Mouse (Mus musculus): Measurements from ENCODE around the gene Rgmb. TPM values are rescaled to one million over a fixed set of nuclear protein-coding genes. Genes with fewer than 3 reads are reported as not detected.

Gene Rgmb
- polyA plus RNA-seq (2015; fragmentation: Nextera tagmentation; extraction: Ambion mirVana) = 20.1 and 23.0 TPM in 2 replicates

DNA sequence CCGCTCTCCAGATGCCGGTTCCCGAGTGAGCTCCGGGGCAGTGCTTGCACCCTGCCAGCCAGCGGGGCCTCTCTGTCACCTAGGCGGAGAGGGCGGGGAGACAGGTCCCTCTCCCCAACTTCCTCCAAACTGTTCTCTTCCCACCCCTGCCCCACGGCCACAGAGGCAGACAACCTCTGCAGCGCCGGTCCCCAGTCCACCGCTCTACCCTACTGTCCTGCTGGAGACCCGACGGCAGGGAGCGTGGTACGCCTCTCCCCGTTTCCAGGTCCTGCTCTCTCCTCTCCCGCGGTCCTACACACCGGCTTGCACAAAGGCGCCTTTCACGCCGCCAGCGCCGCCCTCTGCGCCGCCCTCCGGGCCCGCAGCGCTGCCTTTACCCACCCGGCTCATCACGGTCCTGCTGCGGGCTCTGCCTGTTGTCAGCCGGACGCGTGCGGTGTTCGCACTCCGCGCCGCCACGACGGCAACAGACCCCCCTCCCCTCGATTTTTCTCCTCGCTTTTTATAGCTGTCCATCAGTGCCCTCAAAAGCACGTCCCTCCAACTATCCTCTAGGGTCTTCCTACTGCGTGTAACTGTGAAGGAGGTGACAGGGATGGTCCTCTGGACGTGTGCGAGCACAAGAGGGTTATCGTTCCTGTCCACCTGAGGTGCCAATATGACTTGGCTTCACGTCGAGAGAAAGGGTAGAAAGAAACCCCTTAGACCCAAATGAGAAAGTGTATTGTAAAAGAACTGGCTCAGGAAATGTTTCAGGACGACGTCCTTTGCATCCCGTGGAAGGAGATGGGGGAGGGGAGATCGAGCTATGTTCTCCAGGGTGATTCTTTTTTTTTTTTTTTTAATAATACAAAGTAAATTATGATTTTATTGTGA is at the start of gene Rgmb:
Rgmb (minus strand) TSS at position 274 of the 879 bp plus-strand sequence.

Other genes with a start within 250 kb of the Rgmb start
- gene Chd1, start 126.1 kb downstream of the Rgmb start, polyA plus RNA-seq (2015; fragmentation: Nextera tagmentation; extraction: Ambion mirVana) = 14.2 and 15.4 TPM in 2 replicates

Data from urinary bladder, postnatal 0 days (tissue).